Mouse (Mus musculus) frontal cortex, adult (tissue): ENCODE data around the gene Foxn3.
A peak's percentile ranks its signal among the peaks of the same experiment; 100 is the strongest.

Source experiments
- ATAC-seq: cut with Nextera tagmentation; 2 replicates; pipeline ENCODE4 v1.9.2; 2017; ENCODE audit warnings: mild to moderate bottlenecking, moderate library complexity, mixed read lengths; ENCODE audit not compliant: low TSS enrichment

The Foxn3 gene

GRCm38 (mm10) chr12:99522882-99523281, 40.5 kb downstream of the Foxn3 start:
- no peak for ATAC-seq

GRCm38 (mm10) chr12:99519862-99520261, 43.5 kb downstream of the Foxn3 start:
- no peak for ATAC-seq

GRCm38 (mm10) chr12:99519191-99519614, 44.2 kb downstream of the Foxn3 start:
- no peak for ATAC-seq

- ATAC-seq: no peak
Observed at GRCm38 (mm10) chr12:99518640-99519039, 44.7 kb downstream of the Foxn3 start.

GRCm38 (mm10) chr12:99518126-99518525, 45.3 kb downstream of the Foxn3 start:
- ATAC-seq: no peak

GRCm38 (mm10) chr12:99517296-99517695, 46.1 kb downstream of the Foxn3 start:
- no peak for ATAC-seq

- ATAC-seq: no peak
Observed at GRCm38 (mm10) chr12:99515481-99515880, 47.9 kb downstream of the Foxn3 start.

- no peak for ATAC-seq
Observed at GRCm38 (mm10) chr12:99511644-99512043, 51.7 kb downstream of the Foxn3 start.

- no peak for ATAC-seq
Observed at GRCm38 (mm10) chr12:99510759-99511158, 52.6 kb downstream of the Foxn3 start.

- no peak for ATAC-seq
Observed at GRCm38 (mm10) chr12:99502225-99502624, 61.2 kb downstream of the Foxn3 start.

GRCm38 (mm10) chr12:99498978-99499694, 64.2 kb downstream of the Foxn3 start:
- peak; percentile 94 for ATAC-seq

- peak; percentile 65 for ATAC-seq
Observed at GRCm38 (mm10) chr12:99498189-99498977, 65.0 kb downstream of the Foxn3 start.

GRCm38 (mm10) chr12:99496945-99497344, 66.4 kb downstream of the Foxn3 start:
- ATAC-seq: no peak

- ATAC-seq: no peak
Observed at GRCm38 (mm10) chr12:99490216-99490615, 73.2 kb downstream of the Foxn3 start.

GRCm38 (mm10) chr12:99489001-99489592, 74.3 kb downstream of the Foxn3 start:
- ATAC-seq: no peak

- no peak for ATAC-seq
Observed at GRCm38 (mm10) chr12:99480372-99480771, 83.0 kb downstream of the Foxn3 start.

GRCm38 (mm10) chr12:99474176-99474575, 89.2 kb downstream of the Foxn3 start:
- ATAC-seq: no peak

GRCm38 (mm10) chr12:99473406-99474133, 89.8 kb downstream of the Foxn3 start:
- peak; percentile 38 for ATAC-seq

- ATAC-seq: peak; percentile 57
Observed at GRCm38 (mm10) chr12:99471431-99471830, 92.0 kb downstream of the Foxn3 start.

- ATAC-seq: peak; percentile 39; the same call in 1 of the 2 replicates
Observed at GRCm38 (mm10) chr12:99467884-99468311, 95.5 kb downstream of the Foxn3 start.

- ATAC-seq: no peak
Observed at GRCm38 (mm10) chr12:99467256-99467883, 96.0 kb downstream of the Foxn3 start.
